Mouse (Mus musculus) monocyte, adult 2 months (primary cell): ENCODE measurements around the gene Churc1.

Experiments used
- DNase-seq, 2 experiments: peaks; one replicate each; pipeline ENCODE4 v3.0.0; 2022; ENCODE audit warnings: low spot score in 2 of 2, low read depth in 1 of 2

Churc1 gene

DNA sequence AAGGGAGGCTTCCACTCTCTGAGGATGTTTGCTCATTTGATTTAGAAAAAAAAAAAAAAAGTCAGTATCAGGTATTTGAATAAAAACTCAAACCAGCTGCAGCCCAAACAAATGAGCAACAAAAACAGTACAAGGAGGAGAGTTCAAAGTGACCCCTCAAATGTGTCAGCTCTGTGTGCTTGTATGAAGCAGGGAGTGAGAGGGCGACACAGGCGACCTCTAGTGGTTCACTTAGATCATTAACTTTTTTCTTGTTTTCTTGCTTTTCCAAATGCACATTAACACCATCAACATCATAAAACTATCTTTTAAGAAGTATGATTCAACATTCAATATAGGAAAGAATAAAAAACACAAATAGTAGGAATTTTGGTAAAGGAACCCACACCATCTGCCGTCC, 67.4 kb downstream of the Churc1 start:
- no peak for DNase-seq
